Mouse (Mus musculus) midbrain, embryonic 16.5 days (tissue): ENCODE measurements around the gene 1700001P01Rik. TPM values are rescaled to one million over a fixed set of nuclear protein-coding genes. Genes with fewer than 3 reads are reported as not detected.

Experiments used
- ATAC-seq: fragments of 200-750 bp; cut with Nextera tagmentation; 2 replicates; pipeline ENCODE4 v1.8.0; 2017; ENCODE audit warnings: moderate TSS enrichment
- H3K27ac ChIP-seq: fragments of 300-500 bp; sonication (generic); 2 replicates; pipeline ENCODE4 v1.5.1; 2014; ENCODE audit warnings: mild to moderate bottlenecking, low read length, mixed read lengths
- H3K27me3 ChIP-seq: fragments of 300-500 bp; sonication (generic); 2 replicates; pipeline ENCODE4 v1.6.1; 2014; ENCODE audit warnings: low read depth, low read length, mixed read lengths; ENCODE audit not compliant: control insufficient read depth, insufficient read depth
- H3K36me3 ChIP-seq: fragments of 300-500 bp; sonication (generic); 2 replicates; pipeline ENCODE4 v1.6.1; 2014; ENCODE audit warnings: mild to moderate bottlenecking, low read length, moderate library complexity, mixed read lengths; ENCODE audit not compliant: control insufficient read depth, insufficient read depth
- H3K4me1 ChIP-seq: fragments of 300-500 bp; sonication (generic); 2 replicates; pipeline ENCODE4 v1.6.1; 2014; ENCODE audit warnings: mild to moderate bottlenecking, low read length, mixed read lengths; ENCODE audit not compliant: control insufficient read depth, insufficient read depth
- H3K4me2 ChIP-seq: fragments of 300-500 bp; sonication (generic); 2 replicates; pipeline ENCODE4 v1.6.1; 2014; ENCODE audit warnings: mild to moderate bottlenecking, low read length, mixed read lengths
- H3K4me3 ChIP-seq: fragments of 300-500 bp; sonication (generic); 2 replicates; pipeline ENCODE4 v1.5.1; 2014; ENCODE audit warnings: low read depth, mild to moderate bottlenecking, low read length, moderate library complexity, mixed read lengths
- H3K9ac ChIP-seq: fragments of 300-500 bp; sonication (generic); 2 replicates; pipeline ENCODE4 v1.6.1; 2014; ENCODE audit warnings: low read depth, low read length, mixed read lengths
- H3K9me3 ChIP-seq: fragments of 300-500 bp; sonication (generic); replicated peaks from 2 replicates; pipeline ENCODE4 v1.6.1; 2014; ENCODE audit warnings: mild to moderate bottlenecking, low read length, mixed read lengths; ENCODE audit not compliant: control insufficient read depth, poor library complexity, severe bottlenecking
- WGBS: fragments of 180-500 bp; shearing (Covaris S2); extraction: QIAGEN DNeasy Blood & Tissue Kit; methylation state at CpG from one replicate; pipeline ENCODE4 v1.1.7; 2014; 5-methylcytosine and 5-hydroxymethylcytosine counted together
- polyA plus RNA-seq: library from polyadenylated mRNA; unstranded; fragments of >200 nt; fragmentation: Nextera tagmentation; extraction: Ambion mirVana; gene quantifications from 2 replicates; pipeline ENCODE4 v1.2.1, GENCODE M21; 2015

The 1700001P01Rik gene
- polyA plus RNA-seq, 1 experiment from 2014 or later: 0.74 TPM

DNA sequence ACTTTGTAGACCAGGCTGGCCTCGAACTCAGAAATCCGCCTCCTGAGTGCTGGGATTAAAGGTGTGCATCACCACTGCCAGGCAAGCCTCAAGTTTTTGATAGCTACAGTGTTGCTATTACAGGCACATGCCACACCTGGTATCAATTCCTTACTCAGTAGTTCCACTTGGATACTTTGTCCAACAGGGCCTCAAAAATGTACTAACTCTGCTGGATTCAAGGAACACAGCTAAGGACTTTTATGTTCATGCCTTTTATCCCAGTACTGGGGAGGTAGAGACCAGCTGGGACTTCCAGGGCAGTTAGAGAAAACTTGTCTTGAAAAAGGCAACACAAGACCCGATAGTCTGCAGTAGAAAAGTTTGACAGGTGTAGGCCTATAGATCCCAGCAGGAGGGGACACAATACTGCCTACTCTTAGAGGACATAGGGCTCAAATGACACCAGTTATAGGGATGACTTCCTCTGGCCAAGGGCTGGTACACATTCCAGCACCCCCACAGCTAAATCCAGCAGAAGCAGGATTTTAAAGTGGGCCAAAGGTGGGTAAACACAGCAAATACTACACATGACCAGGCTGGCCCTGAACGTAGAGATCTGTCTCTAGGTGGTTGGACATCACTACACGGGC lies 895 bp upstream of the 1700001P01Rik start:
- WGBS: 58% methylated on average over 5 of the region's 5 CpGs
- H3K4me1 ChIP-seq: peaks cover 18% of the 10 kb centered on the region
- ATAC-seq: peak; percentile 25; the same call in 1 of the 2 replicates
- H3K27me3 ChIP-seq: no peaks in the 10 kb centered on the region
- no peaks in the 10 kb centered on the region for H3K9me3 ChIP-seq
- peaks cover 35% of the 10 kb centered on the region for H3K36me3 ChIP-seq
- H3K9ac ChIP-seq: no peak overlapping the region
- no peak overlapping the region for H3K4me3 ChIP-seq
- no peak overlapping the region for H3K27ac ChIP-seq
- H3K4me2 ChIP-seq: no peak overlapping the region

- Histone ChIP-seq H3K9ac (no peak overlapping the region), H3K27ac (no peak overlapping the region), H3K9me3 (no peaks in the 10 kb centered on the region), H3K36me3 (peaks cover 33% of the 10 kb centered on the region), H3K4me2 (no peak overlapping the region), H3K4me1 (peaks cover 5% of the 10 kb centered on the region), H3K27me3 (no peaks in the 10 kb centered on the region), H3K4me3 (no peak overlapping the region)
- ATAC-seq: no peak
- WGBS: 77% methylated on average over 13 of the region's 13 CpGs
Measured at GRCm38 (mm10) chr11:97775186-97775585, 532 bp downstream of the 1700001P01Rik start.

DNA sequence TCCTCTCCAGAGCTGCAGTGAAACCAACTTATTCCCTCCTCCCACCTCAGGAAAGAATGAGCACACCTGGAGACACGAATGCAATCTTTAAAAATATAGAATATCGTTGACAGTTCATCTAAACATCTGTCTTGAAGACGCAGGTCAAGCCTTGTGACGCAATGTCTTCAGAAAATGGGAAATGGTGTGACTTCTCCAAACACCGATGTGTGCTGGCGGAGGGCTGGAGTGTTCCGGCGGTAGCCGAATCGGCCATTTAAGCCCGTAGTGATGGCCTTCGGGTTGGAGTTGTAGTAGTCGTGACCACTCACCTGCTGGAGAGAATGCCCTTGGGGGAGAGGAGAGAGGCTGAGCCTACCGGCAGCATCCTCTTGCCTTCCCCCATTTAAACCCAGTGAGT lies 4.3 kb downstream of the 1700001P01Rik start:
- Histone ChIP-seq H3K27me3 (no peaks in the 10 kb centered on the region), H3K4me1 (no peaks in the 10 kb centered on the region), H3K9ac (no peak overlapping the region), H3K36me3 (peaks cover 5% of the 10 kb centered on the region; the same call in 1 of the 2 replicates), H3K4me3 (no peak overlapping the region), H3K4me2 (no peak overlapping the region), H3K27ac (no peak overlapping the region), H3K9me3 (no peaks in the 10 kb centered on the region)
- WGBS: 78% methylated on average over 14 of the region's 14 CpGs
- ATAC-seq: no peak

DNA sequence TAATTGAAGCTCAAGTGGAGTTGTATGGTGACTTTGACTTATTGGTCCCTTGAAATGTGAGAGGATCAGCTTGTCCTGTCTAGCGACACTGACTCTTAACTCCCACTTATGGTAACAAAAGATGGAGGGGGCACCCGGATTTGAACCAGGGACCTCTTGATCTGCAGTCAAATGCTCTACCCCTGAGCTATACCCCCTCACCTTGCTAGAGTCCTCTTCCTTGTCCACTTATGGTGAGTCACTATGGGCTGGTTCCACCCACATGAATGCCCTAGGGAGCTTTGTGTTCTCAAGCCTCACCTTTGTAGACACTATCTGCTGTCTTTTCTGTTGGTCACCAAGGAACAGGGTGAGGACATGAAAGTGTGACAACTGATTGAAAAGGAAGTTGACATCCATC lies 6.0 kb downstream of the 1700001P01Rik start:
- no peaks in the 10 kb centered on the region for H3K9me3 ChIP-seq
- H3K4me3 ChIP-seq: no peak overlapping the region
- WGBS: 35% methylated on average over 2 of the region's 2 CpGs
- no peak for ATAC-seq
- no peak overlapping the region for H3K9ac ChIP-seq
- no peaks in the 10 kb centered on the region for H3K27me3 ChIP-seq
- H3K4me1 ChIP-seq: peaks cover 10% of the 10 kb centered on the region
- H3K36me3 ChIP-seq: no peaks in the 10 kb centered on the region
- H3K4me2 ChIP-seq: no peak overlapping the region
- H3K27ac ChIP-seq: no peak overlapping the region

DNA sequence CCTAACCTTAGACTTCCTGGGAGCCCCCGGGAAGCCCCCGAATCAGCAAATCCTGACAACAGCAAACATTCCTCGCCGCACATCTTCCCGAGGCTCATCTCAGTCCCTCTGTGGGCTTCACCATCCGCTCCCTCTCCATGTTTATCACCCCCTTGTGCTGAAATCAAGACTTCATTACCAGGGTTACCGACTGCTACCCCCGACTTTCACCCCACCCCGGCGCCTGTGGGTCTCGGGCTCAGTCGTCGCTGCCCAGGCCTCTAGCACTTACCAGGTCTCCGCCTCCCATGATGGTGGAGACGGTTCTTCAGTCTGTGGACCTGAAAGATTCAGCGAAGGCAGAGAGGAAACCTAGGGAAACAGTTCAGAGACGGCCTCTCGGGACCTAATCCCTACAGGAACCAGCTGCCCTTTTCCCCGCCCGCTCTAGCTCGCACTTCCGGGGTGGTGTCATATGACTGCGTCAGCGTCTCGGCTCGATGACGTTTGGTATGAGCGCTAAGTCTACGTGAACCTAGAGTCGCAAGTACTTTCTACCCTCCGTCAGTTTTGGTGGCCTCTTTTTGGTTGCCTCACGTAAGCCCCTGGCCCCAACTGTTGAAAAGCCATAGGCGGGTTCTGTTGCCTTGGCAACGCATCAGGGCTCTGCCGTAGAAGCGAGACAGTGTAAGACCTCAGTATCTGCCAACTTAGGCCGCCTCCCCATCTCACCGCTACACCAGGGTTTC lies 9.4 kb downstream of the 1700001P01Rik start, which contains the start of gene Cwc25:
Gene Cwc25, minus strand, starts transcription at position 403 of the 728 bp plus-strand sequence.
- peak within 1 kb of the TSS; percentile 80 for H3K27ac ChIP-seq
- H3K27me3 ChIP-seq: no peaks in the 10 kb centered on the region
- ATAC-seq: peak; percentile 93
- peak within 1 kb of the TSS; percentile 87 for H3K9ac ChIP-seq
- peak within 1 kb of the TSS; percentile 81 for H3K4me3 ChIP-seq
- 1% methylated on average over 38 of the region's 38 CpGs for WGBS
- peak within 1 kb of the TSS; percentile 80 for H3K4me2 ChIP-seq
- no peaks in the 10 kb centered on the region for H3K9me3 ChIP-seq
- H3K36me3 ChIP-seq: peaks cover 9% of the 10 kb centered on the region
- H3K4me1 ChIP-seq: peaks cover 10% of the 10 kb centered on the region

- H3K4me2 ChIP-seq: no peak overlapping the region
- H3K4me1 ChIP-seq: peaks cover 10% of the 10 kb centered on the region
- peaks cover 9% of the 10 kb centered on the region for H3K36me3 ChIP-seq
- no peaks in the 10 kb centered on the region for H3K9me3 ChIP-seq
- H3K4me3 ChIP-seq: no peak overlapping the region
- no peaks in the 10 kb centered on the region for H3K27me3 ChIP-seq
- no peak overlapping the region for H3K9ac ChIP-seq
- no peak overlapping the region for H3K27ac ChIP-seq
- no peak for ATAC-seq
Measured at GRCm38 (mm10) chr11:97761638-97762037, 14.1 kb downstream of the 1700001P01Rik start.

- peaks cover 16% of the 10 kb centered on the region for H3K36me3 ChIP-seq
- no peak overlapping the region for H3K9ac ChIP-seq
- H3K4me1 ChIP-seq: no peaks in the 10 kb centered on the region
- H3K4me2 ChIP-seq: no peak overlapping the region
- H3K9me3 ChIP-seq: no peaks in the 10 kb centered on the region
- no peaks in the 10 kb centered on the region for H3K27me3 ChIP-seq
- H3K27ac ChIP-seq: no peak overlapping the region
- no peak for ATAC-seq
- 86% methylated on average over 6 of the region's 6 CpGs for WGBS
- no peak overlapping the region for H3K4me3 ChIP-seq
Measured at GRCm38 (mm10) chr11:97758942-97759341, 16.8 kb downstream of the 1700001P01Rik start.

- Histone ChIP-seq H3K27me3 (no peaks in the 10 kb centered on the region), H3K9ac (no peak overlapping the region), H3K4me3 (no peak overlapping the region), H3K36me3 (peaks cover 21% of the 10 kb centered on the region), H3K9me3 (no peaks in the 10 kb centered on the region), H3K4me2 (no peak overlapping the region), H3K27ac (no peak overlapping the region), H3K4me1 (no peaks in the 10 kb centered on the region)
- 84% methylated on average over 1 of the region's 1 CpGs for WGBS
- ATAC-seq: no peak
Measured at GRCm38 (mm10) chr11:97758125-97758524, 17.6 kb downstream of the 1700001P01Rik start.

DNA sequence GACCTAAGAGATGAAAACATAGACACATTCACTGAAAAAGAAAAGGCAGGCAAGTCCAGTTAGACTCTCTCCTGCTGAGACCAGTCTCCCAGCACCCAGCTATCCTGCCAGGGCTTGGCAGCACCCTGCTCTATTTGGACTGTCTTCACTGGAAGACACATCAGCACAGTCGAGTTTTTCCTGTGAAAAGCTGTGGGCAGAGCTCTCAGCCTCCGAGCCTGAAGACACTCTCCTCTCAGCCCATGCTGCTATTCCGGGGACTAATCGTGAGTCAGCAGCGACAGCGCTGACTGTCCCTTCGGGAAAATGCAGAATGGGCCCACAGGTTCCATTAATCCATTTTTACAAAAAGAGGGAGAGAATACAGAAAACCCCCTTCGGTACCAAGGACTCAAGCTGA lies 22.4 kb downstream of the 1700001P01Rik start:
- H3K36me3 ChIP-seq: peaks cover 43% of the 10 kb centered on the region
- no peaks in the 10 kb centered on the region for H3K4me1 ChIP-seq
- no peak overlapping the region for H3K27ac ChIP-seq
- H3K4me3 ChIP-seq: no peak overlapping the region
- WGBS: 95% methylated on average over 8 of the region's 8 CpGs
- H3K27me3 ChIP-seq: no peaks in the 10 kb centered on the region
- no peaks in the 10 kb centered on the region for H3K9me3 ChIP-seq
- ATAC-seq: no peak
- H3K9ac ChIP-seq: no peak overlapping the region
- no peak overlapping the region for H3K4me2 ChIP-seq
